Mouse (Mus musculus) intestine, embryonic 14.5 days (tissue): ENCODE data around the gene Inip. TPM values are rescaled to one million over a fixed set of nuclear protein-coding genes. Genes with fewer than 3 reads are reported as not detected.

Source experiments
- ATAC-seq: fragments of 200-750 bp; cut with Nextera tagmentation; replicated peaks from 2 replicates; pipeline ENCODE4 v1.8.0; 2017; ENCODE audit warnings: low read depth, moderate number of reproducible peaks, moderate TSS enrichment, moderate library complexity; ENCODE audit not compliant: low FRiP score, low TSS enrichment
- DNase-seq: peaks from one replicate; pipeline ENCODE4 v3.0.0-alpha.2; 2018; ENCODE audit warnings: low spot score
- H3K27ac ChIP-seq: fragments of 300-500 bp; sonication (generic); 2 replicates; pipeline ENCODE4 v1.5.1; 2014; ENCODE audit warnings: low read depth, mild to moderate bottlenecking, control low read depth
- H3K27me3 ChIP-seq: fragments of 300-500 bp; sonication (generic); replicated peaks from 2 replicates; pipeline ENCODE4 v1.6.1; 2014; ENCODE audit warnings: low read length, control low read depth; ENCODE audit not compliant: control insufficient read depth, insufficient read depth
- H3K36me3 ChIP-seq: fragments of 300-500 bp; sonication (generic); 2 replicates; pipeline ENCODE4 v1.6.1; 2014; ENCODE audit warnings: low read length, control low read depth; ENCODE audit not compliant: control insufficient read depth, insufficient read depth
- H3K4me1 ChIP-seq: fragments of 300-500 bp; sonication (generic); replicated peaks from 2 replicates; pipeline ENCODE4 v1.6.1; 2014; ENCODE audit warnings: low read length, control low read depth, mixed read lengths; ENCODE audit not compliant: control insufficient read depth, insufficient read depth
- H3K4me2 ChIP-seq: fragments of 300-500 bp; sonication (generic); 2 replicates; pipeline ENCODE4 v1.6.1; 2014; ENCODE audit warnings: low read length
- H3K4me3 ChIP-seq: fragments of 300-500 bp; sonication (generic); 2 replicates; pipeline ENCODE4 v1.5.1; 2014; ENCODE audit warnings: low read depth, low read length, control low read depth, mixed read lengths
- H3K9ac ChIP-seq: fragments of 300-500 bp; sonication (generic); 2 replicates; pipeline ENCODE4 v1.6.1; 2014; ENCODE audit warnings: mild to moderate bottlenecking, low read length
- H3K9me3 ChIP-seq: fragments of 300-500 bp; sonication (generic); 2 replicates; pipeline ENCODE4 v1.6.1; 2016; ENCODE audit warnings: low read length, control low read depth; ENCODE audit not compliant: control insufficient read depth
- WGBS: fragments of 180-500 bp; shearing (Covaris S2); extraction: QIAGEN DNeasy Blood & Tissue Kit; methylation state at CpG from one replicate; pipeline ENCODE4 v1.1.7; 2014; 5-methylcytosine and 5-hydroxymethylcytosine counted together
- polyA plus RNA-seq: library from polyadenylated mRNA; unstranded; fragments of >200 nt; fragmentation: Nextera tagmentation; extraction: Ambion mirVana; gene quantifications from 2 replicates; pipeline ENCODE4 v1.2.1, GENCODE M21; 2014

Gene Inip
- polyA plus RNA-seq, 1 experiment from 2014 or later, result 55.1 TPM

DNA sequence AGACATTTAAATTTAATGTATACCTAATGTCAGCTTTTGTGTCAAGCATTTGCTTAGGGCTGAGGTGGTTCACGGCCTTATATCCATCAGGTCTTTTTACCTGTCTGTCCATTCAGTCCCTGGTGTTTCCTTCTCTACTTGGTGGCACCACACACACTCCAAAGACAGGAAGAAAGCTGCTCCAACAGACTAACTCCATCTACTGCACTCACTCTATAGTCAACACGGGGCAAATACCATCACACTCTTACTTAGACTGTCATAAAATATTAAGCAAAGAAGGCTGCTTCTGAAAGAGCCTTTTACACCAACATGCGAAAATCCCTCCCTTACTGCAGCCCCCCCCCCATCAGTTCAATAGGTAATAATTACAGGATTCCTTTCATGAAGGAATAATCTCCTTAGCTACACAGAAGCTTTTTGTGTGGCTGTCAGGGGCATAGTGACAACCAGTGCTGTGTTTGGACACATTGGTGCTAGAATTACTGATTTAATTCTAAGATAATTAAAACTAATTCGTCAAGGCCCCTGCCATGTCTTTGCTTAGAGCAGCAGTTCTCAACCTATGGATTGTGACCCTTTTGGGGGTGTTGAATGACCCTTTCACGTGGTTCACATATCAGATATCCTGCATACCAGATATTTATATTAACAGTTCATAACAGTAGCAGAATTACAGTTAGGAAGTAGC, 74.1 kb downstream of the Inip start:
- no peak overlapping the region for H3K9ac ChIP-seq
- no peak overlapping the region for H3K4me2 ChIP-seq
- H3K36me3 ChIP-seq, result no peaks in the 10 kb centered on the region
- no peaks in the 10 kb centered on the region for H3K27me3 ChIP-seq
- no peak overlapping the region for H3K27ac ChIP-seq
- DNase-seq (no peak), ATAC-seq (no peak)
- H3K4me1 ChIP-seq, result no peaks in the 10 kb centered on the region
- no peaks in the 10 kb centered on the region for H3K9me3 ChIP-seq
- H3K4me3 ChIP-seq, result no peak overlapping the region
- 76% methylated on average over 5 of the region's 5 CpGs for WGBS

- DNase-seq (no peak), ATAC-seq (no peak)
- WGBS, result 93% methylated on average over 12 of the region's 12 CpGs
- Histone ChIP-seq H3K27me3 (no peaks in the 10 kb centered on the region), H3K27ac (no peak overlapping the region), H3K9me3 (no peaks in the 10 kb centered on the region), H3K36me3 (no peaks in the 10 kb centered on the region), H3K4me3 (no peak overlapping the region), H3K9ac (no peak overlapping the region), H3K4me2 (no peak overlapping the region), H3K4me1 (no peaks in the 10 kb centered on the region)
Measured at GRCm38 (mm10) chr4:59726501-59726900, 74.9 kb downstream of the Inip start.

DNA sequence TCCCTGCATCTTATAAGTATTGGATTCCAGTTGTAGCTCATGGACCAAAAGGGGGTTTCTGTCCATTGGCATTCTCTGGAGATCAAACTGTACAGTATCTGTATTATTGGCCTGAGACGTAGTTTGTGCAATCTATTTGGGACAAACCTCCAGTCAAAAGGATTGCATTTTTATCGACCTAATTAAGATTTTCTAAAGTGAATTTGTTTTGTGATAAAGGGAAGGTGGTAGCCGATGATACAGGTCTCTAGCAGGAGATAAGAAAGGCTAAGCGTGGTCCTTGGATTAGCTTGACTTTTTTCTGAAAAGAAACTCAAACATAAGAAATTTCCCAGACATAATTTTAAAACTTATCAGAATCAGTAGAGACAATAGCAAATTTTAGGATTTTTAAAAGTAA, 75.8 kb downstream of the Inip start:
- no peak for ATAC-seq
- Histone ChIP-seq H3K27ac (no peak overlapping the region), H3K9ac (no peak overlapping the region), H3K36me3 (no peaks in the 10 kb centered on the region), H3K4me1 (no peaks in the 10 kb centered on the region), H3K9me3 (no peaks in the 10 kb centered on the region), H3K4me2 (no peak overlapping the region), H3K27me3 (no peaks in the 10 kb centered on the region), H3K4me3 (no peak overlapping the region)
- WGBS, result 76% methylated on average over 4 of the region's 4 CpGs
- DNase-seq, result no peak

- Histone ChIP-seq H3K27ac (no peak overlapping the region), H3K4me3 (no peak overlapping the region), H3K9me3 (no peaks in the 10 kb centered on the region), H3K9ac (no peak overlapping the region), H3K36me3 (peaks cover 9% of the 10 kb centered on the region; the same call in 1 of the 2 replicates), H3K4me1 (no peaks in the 10 kb centered on the region), H3K27me3 (no peaks in the 10 kb centered on the region), H3K4me2 (no peak overlapping the region)
- ATAC-seq (no peak), DNase-seq (no peak)
- 95% methylated on average over 3 of the region's 3 CpGs for WGBS
Measured at GRCm38 (mm10) chr4:59721811-59722210, 79.6 kb downstream of the Inip start.

Other genes with a start within 250 kb of the Inip start
- 15.8 and 17.5 TPM in 2 replicates for gene Hsdl2, start 220.0 kb downstream of the Inip start, polyA plus RNA-seq
- 22.0 and 24.1 TPM in 2 replicates for gene E130308A19Rik, start 175.4 kb downstream of the Inip start, polyA plus RNA-seq
- gene Snx30, start 4.3 kb upstream of the Inip start, polyA plus RNA-seq, result 6.0 and 6.8 TPM in 2 replicates
- gene Slc46a2, start 113.5 kb upstream of the Inip start, polyA plus RNA-seq, result 0.05 and 0.09 TPM in 2 replicates
- not detected in 2 replicates for gene Mup4, start 159.1 kb upstream of the Inip start, polyA plus RNA-seq
- gene Mup6, start 162.7 kb upstream of the Inip start, polyA plus RNA-seq, result not detected in 2 replicates